Mouse (Mus musculus) cerebellum, adult 2 months (tissue): Measurements from ENCODE around the gene Zfp367.

Experiments
- CTCF ChIP-seq: fragments of 200-500 bp; IDR thresholded peaks from 2 replicates; pipeline ENCODE4 v1.5.1; 2011; ENCODE audit warnings: low read depth, mild to moderate bottlenecking, control low read depth, low read length, moderate library complexity, borderline replicate concordance; ENCODE audit not compliant: insufficient read depth
- POLR2A ChIP-seq: fragments of 200-500 bp; IDR thresholded peaks from 2 replicates; pipeline ENCODE4 v1.6.1; 2011; ENCODE audit warnings: low read length, control low read depth, borderline replicate concordance; ENCODE audit not compliant: insufficient read depth

GRCm38 (mm10) chr13:64184361-64184760 lies 31.4 kb upstream of the Zfp367 start:
- TF ChIP-seq POLR2A: no peak
- no peak for TF ChIP-seq CTCF
